Mouse (Mus musculus): ENCODE results near the gene Dpp8. TPM values are rescaled to one million over a fixed set of nuclear protein-coding genes. Genes with fewer than 3 reads are reported as not detected.
A peak's percentile ranks its signal among the peaks of the same experiment; 100 is the strongest.

Dpp8 gene
- total and polyA plus RNA-seq, 3 experiments, result 51.8 to 62.1 TPM; not detected in 1

DNA sequence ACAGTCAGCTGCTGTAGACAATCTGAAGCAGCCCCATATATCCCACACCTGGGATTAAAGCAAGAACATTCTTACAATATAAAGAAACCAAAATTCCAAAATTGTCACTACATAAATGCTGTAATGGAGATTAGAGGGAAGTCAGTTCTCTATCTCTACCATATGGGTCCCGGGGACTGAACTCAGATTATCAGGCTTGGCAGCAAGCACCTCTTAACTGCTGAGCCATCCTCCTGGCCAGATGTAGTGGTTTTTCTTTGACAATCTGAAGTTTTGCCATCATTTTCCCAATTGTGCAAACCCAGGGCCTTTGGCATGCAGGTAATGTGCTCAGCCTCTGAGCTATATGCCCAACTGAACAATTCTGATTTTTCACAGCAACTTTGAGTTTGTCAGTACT is 53.1 kb downstream of the Dpp8 start (continued):
- TF ChIP-seq SMC3 (IDR thresholded peaks at IDR 0.05; ENCODE audit: low read depth, low read length) (no peak), RCOR1 (IDR thresholded peaks at IDR 0.05; ENCODE audit: low read depth, low read length) (peak; percentile 64; the same call in 1 of the 2 replicates), MYC (IDR thresholded peaks at IDR 0.05; ENCODE audit: low read depth, low read length) (no peak), GABPA (IDR thresholded peaks at IDR 0.05; ENCODE audit: low read depth, low read length) (no peak), EP300 (IDR thresholded peaks at IDR 0.05; ENCODE audit: low read depth in 1 of 2, low read length in 2 of 2) (peak; percentile 63 to 74; a peak in 3 of 4 replicates), NELFE (IDR thresholded peaks at IDR 0.05; ENCODE audit: low read depth, low read length) (no peak), ZMIZ1 (IDR thresholded peaks at IDR 0.05; ENCODE audit: low read depth, low read length) (no peak), JUND (IDR thresholded peaks at IDR 0.05; ENCODE audit: low read depth, low read length) (no peak), ZC3H11A (IDR thresholded peaks at IDR 0.05; ENCODE audit: low read depth, low read length) (no peak), MAZ (IDR thresholded peaks at IDR 0.05; ENCODE audit: low read depth, low read length) (no peak), POLR2AphosphoS2 (IDR thresholded peaks at IDR 0.05; ENCODE audit: low read length) (peak; percentile 66; the same call in 1 of the 2 replicates), KAT2A (conservative IDR thresholded peaks at IDR 0.05; ENCODE audit: low read depth, low read length) (no peak), CTCF (IDR thresholded peaks at IDR 0.05 in 2 of 3, conservative IDR thresholded peaks at IDR 0.05 in 1 of 3; ENCODE audit: control insufficient read depth in 1 of 3, insufficient read depth in 1 of 3, low read depth in 2 of 3, low read length in 3 of 3, poor library complexity in 1 of 3, severe bottlenecking in 1 of 3) (no peak), HCFC1 (IDR thresholded peaks at IDR 0.05; ENCODE audit: low read depth, low read length) (no peak), ETS1 (IDR thresholded peaks at IDR 0.05; ENCODE audit: low read depth, low read length) (peak; percentile 49; the same call in 1 of the 2 replicates), E2F4 (IDR thresholded peaks at IDR 0.05; ENCODE audit: borderline replicate concordance, low read depth, low read length) (no peak), BHLHE40 (IDR thresholded peaks at IDR 0.05; ENCODE audit: borderline replicate concordance, low read depth, low read length) (no peak), RAD21 (IDR thresholded peaks at IDR 0.05; ENCODE audit: low read depth, low read length) (no peak), UBTF (IDR thresholded peaks at IDR 0.05; ENCODE audit: borderline replicate concordance, insufficient read depth, low read depth, low read length) (peak; percentile 83; the same call in 1 of the 2 replicates), CHD2 (IDR thresholded peaks at IDR 0.05; ENCODE audit: low read length) (no peak), TAL1 (IDR thresholded peaks at IDR 0.05; ENCODE audit: low read length) (peak; percentile 52), GATA1 (IDR thresholded peaks at IDR 0.05; ENCODE audit: low read depth, low read length) (peak; percentile 69), MAFK (IDR thresholded peaks at IDR 0.05; ENCODE audit: borderline replicate concordance, low read depth, low read length) (no peak; the same call in 1 of the 2 replicates), USF2 (IDR thresholded peaks at IDR 0.05; ENCODE audit: borderline replicate concordance in 1 of 2, insufficient read depth in 1 of 2, low read depth in 1 of 2, low read length in 2 of 2) (no peak), MYB (IDR thresholded peaks at IDR 0.05; ENCODE audit: low read depth, low read length) (no peak)

DNA sequence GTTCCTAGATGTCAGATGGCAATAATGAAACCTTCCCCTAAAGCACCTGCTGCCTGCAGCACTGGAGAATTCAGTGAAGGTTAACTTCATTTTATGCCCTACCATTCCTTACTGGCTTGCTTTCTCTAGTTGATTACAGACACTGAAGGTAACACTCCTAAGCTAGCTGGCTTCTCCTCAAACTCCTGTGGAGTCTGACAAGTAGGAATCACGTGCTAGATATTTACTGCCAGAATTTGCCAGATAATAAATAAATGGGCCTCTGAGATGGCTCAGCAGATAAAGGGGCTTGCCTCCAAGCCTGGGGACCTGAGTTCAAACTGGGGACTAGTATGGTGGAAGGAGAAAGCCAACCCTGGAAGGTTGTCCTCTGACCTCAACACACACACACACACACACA is 54.6 kb downstream of the Dpp8 start:
- Histone ChIP-seq H3K36me3 (ENCODE audit: control insufficient read depth in 1 of 2, insufficient read depth in 2 of 2, low read length in 2 of 2) (peaks cover 0 to 26% of the 10 kb centered on the region in 2 experiments; a peak in 2 of 4 replicates), H3K4me3 (ENCODE audit: control insufficient read depth in 1 of 2, insufficient read depth in 1 of 2, low read depth in 2 of 2, low read length in 2 of 2) (no peak overlapping the region), H3K27ac (ENCODE audit: control insufficient read depth, low read depth, low read length) (no peak overlapping the region), H3K9me3 (replicated peaks; ENCODE audit: insufficient read depth, low read length) (no peaks in the 10 kb centered on the region), H3K79me2 (ENCODE audit: control insufficient read depth, insufficient read depth, low read length, poor library complexity) (no peaks in the 10 kb centered on the region), H3K9ac (ENCODE audit: control insufficient read depth, low read depth, low read length, poor library complexity, severe bottlenecking) (no peak overlapping the region), H3K4me1 (ENCODE audit: control insufficient read depth in 1 of 2, insufficient read depth in 2 of 2, low read length in 2 of 2) (peaks cover 8 to 31% of the 10 kb centered on the region in 2 experiments; a peak in 3 of 4 replicates), H3K27me3 (ENCODE audit: control insufficient read depth in 1 of 2, insufficient read depth in 2 of 2, low read length in 2 of 2) (no peaks in the 10 kb centered on the region)
- TF ChIP-seq ZMIZ1 (IDR thresholded peaks at IDR 0.05; ENCODE audit: low read depth, low read length) (no peak), MXI1 (IDR thresholded peaks at IDR 0.05; ENCODE audit: low read depth, low read length) (peak; percentile 48; the same call in 1 of the 2 replicates), MYB (IDR thresholded peaks at IDR 0.05; ENCODE audit: low read depth, low read length) (no peak), BHLHE40 (IDR thresholded peaks at IDR 0.05; ENCODE audit: borderline replicate concordance, low read depth, low read length) (peak; percentile 74), NRF1 (IDR thresholded peaks at IDR 0.05; ENCODE audit: insufficient read depth, low read depth, low read length, poor library complexity, severe bottlenecking) (no peak), E2F4 (IDR thresholded peaks at IDR 0.05; ENCODE audit: borderline replicate concordance, low read depth, low read length) (no peak), MAX (IDR thresholded peaks at IDR 0.05; ENCODE audit: low read length) (peak; percentile 29; the same call in 1 of the 2 replicates), ZKSCAN1 (IDR thresholded peaks at IDR 0.05; ENCODE audit: low read depth, low read length) (no peak), USF1 (IDR thresholded peaks at IDR 0.05; ENCODE audit: low read depth, low read length) (peak; percentile 73; the same call in 1 of the 2 replicates), CHD2 (IDR thresholded peaks at IDR 0.05; ENCODE audit: low read length) (no peak), SIN3A (IDR thresholded peaks at IDR 0.05; ENCODE audit: low read length) (peak; percentile 53), RCOR1 (IDR thresholded peaks at IDR 0.05; ENCODE audit: low read depth, low read length) (no peak), USF2 (IDR thresholded peaks at IDR 0.05; ENCODE audit: borderline replicate concordance in 1 of 2, insufficient read depth in 1 of 2, low read depth in 1 of 2, low read length in 2 of 2) (0 out of 4 replicates have a peak, but pooled peaks of 1 of the 2 experiments have one; percentile 18), CTCF (IDR thresholded peaks at IDR 0.05 in 2 of 3, conservative IDR thresholded peaks at IDR 0.05 in 1 of 3; ENCODE audit: control insufficient read depth in 1 of 3, insufficient read depth in 1 of 3, low read depth in 2 of 3, low read length in 3 of 3, poor library complexity in 1 of 3, severe bottlenecking in 1 of 3) (no peak), GATA1 (IDR thresholded peaks at IDR 0.05; ENCODE audit: low read depth, low read length) (no peak)
- peak; percentile 17 for DNase-seq (ENCODE audit: low read depth, low spot score)

All from MEL (cell line).